Mouse (Mus musculus) embryonic facial prominence, embryonic 10.5 days (tissue): ENCODE measurements around the gene Ifitm2. TPM values are rescaled to one million over a fixed set of nuclear protein-coding genes. Genes with fewer than 3 reads are reported as not detected.

ENCODE experiments used
- DNase-seq: peaks from one replicate; pipeline ENCODE4 v3.0.0-alpha.2; 2017; ENCODE audit warnings: low spot score
- H3K27ac ChIP-seq: fragments of 300-500 bp; sonication (generic); replicated peaks from 2 replicates; pipeline ENCODE4 v1.5.1; 2016; ENCODE audit warnings: mild to moderate bottlenecking
- H3K27me3 ChIP-seq: fragments of 300-500 bp; sonication (generic); replicated peaks from 2 replicates; pipeline ENCODE4 v1.6.1; 2016; ENCODE audit warnings: low read depth, mild to moderate bottlenecking; ENCODE audit not compliant: poor library complexity, severe bottlenecking
- H3K36me3 ChIP-seq: fragments of 300-500 bp; sonication (generic); replicated peaks from 2 replicates; pipeline ENCODE4 v1.6.1; 2016; ENCODE audit warnings: mild to moderate bottlenecking, moderate library complexity
- H3K4me1 ChIP-seq: fragments of 300-500 bp; sonication (generic); 2 replicates; pipeline ENCODE4 v1.6.1; 2016
- H3K4me3 ChIP-seq: fragments of 300-500 bp; sonication (generic); 2 replicates; pipeline ENCODE4 v1.5.1; 2016; ENCODE audit warnings: mild to moderate bottlenecking, moderate library complexity
- H3K9me3 ChIP-seq: fragments of 300-500 bp; sonication (generic); 2 replicates; pipeline ENCODE4 v1.6.1; 2016; ENCODE audit warnings: mild to moderate bottlenecking
- WGBS: fragments of 180-500 bp; shearing (Covaris S2); methylation state at CpG from one replicate; pipeline ENCODE4 v1.1.7; 2016; 5-methylcytosine and 5-hydroxymethylcytosine counted together
- polyA plus RNA-seq: library from polyadenylated mRNA; unstranded; fragments of >200 nt; fragmentation: Nextera tagmentation; extraction: Ambion mirVana; gene quantifications from 2 replicates; pipeline ENCODE4 v1.2.1, GENCODE M21; 2016

The Ifitm2 gene
- polyA plus RNA-seq: 602 and 668 TPM in 2 replicates

GRCm38 (mm10) chr7:140955758-140956555 lies at the start of gene Ifitm2, which contains the start of gene Gm45717:
TSS of gene Ifitm2 (minus strand) at chr7:140955987.
TSS of gene Gm45717 (minus strand) at chr7:140955937.
- Histone ChIP-seq H3K27me3 (peaks cover 6% of the 10 kb centered on the region; the same call in 1 of the 2 replicates), H3K9me3 (no peaks in the 10 kb centered on the region), H3K4me3 (peak within 1 kb of the TSS; percentile 71), H3K27ac (peak within 1 kb of the TSS; percentile 86), H3K36me3 (peaks cover 16% of the 10 kb centered on the region), H3K4me1 (peaks cover 71% of the 10 kb centered on the region)
- peak; percentile 71 for DNase-seq
- 10% methylated on average over 11 of the region's 11 CpGs for WGBS

- Histone ChIP-seq H3K4me1 (peaks cover 3% of the 10 kb centered on the region), H3K4me3 (no peak overlapping the region)
- WGBS: 83% methylated on average over 5 of the region's 5 CpGs
Observed at GRCm38 (mm10) chr7:141003248-141004010, 47.6 kb upstream of the Ifitm2 start.

GRCm38 (mm10) chr7:141000881-141001708 lies 45.3 kb upstream of the Ifitm2 start:
- no peaks in the 10 kb centered on the region for H3K4me1 ChIP-seq
- no peak for DNase-seq
- no peak overlapping the region for H3K27ac ChIP-seq
- WGBS: 79% methylated on average over 15 of the region's 15 CpGs
- H3K36me3 ChIP-seq: no peaks in the 10 kb centered on the region
- H3K9me3 ChIP-seq: no peaks in the 10 kb centered on the region
- H3K4me3 ChIP-seq: no peak overlapping the region
- H3K27me3 ChIP-seq: no peaks in the 10 kb centered on the region

More at GRCm38 (mm10) chr7:141003248-141004010, 47.6 kb upstream of the Ifitm2 start:
- no peak for DNase-seq
- Histone ChIP-seq H3K36me3 (no peaks in the 10 kb centered on the region), H3K27me3 (no peaks in the 10 kb centered on the region; the same call in 1 of the 2 replicates), H3K9me3 (no peaks in the 10 kb centered on the region), H3K27ac (no peak overlapping the region)

- no peak overlapping the region for H3K27ac ChIP-seq
- 91% methylated on average over 11 of the region's 11 CpGs for WGBS
- no peaks in the 10 kb centered on the region for H3K27me3 ChIP-seq
- no peak for DNase-seq
- H3K36me3 ChIP-seq: no peaks in the 10 kb centered on the region
- H3K9me3 ChIP-seq: no peaks in the 10 kb centered on the region
- H3K4me3 ChIP-seq: no peak overlapping the region
- H3K4me1 ChIP-seq: no peaks in the 10 kb centered on the region
Observed at GRCm38 (mm10) chr7:140998853-140999700, 43.3 kb upstream of the Ifitm2 start.

DNA sequence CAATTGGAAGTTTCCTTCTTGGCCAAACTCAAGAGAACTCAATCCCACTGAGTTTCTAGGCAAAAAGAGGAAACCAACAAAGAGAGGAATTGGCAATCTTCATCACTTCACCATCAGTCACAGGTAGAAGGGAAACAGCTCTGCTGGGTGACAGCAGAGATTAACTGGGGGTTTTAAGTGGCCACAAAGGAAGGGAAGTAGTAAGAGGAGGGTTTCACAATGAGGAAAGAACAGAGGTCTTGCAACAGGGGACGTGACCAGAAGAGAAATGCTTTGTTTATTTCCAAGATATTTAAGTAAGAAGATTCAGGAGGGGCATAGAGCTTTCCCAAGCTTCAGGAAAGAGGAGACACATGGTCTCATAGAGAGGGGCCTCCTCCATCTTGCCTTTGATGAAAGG lies 42.0 kb upstream of the Ifitm2 start:
- H3K4me3 ChIP-seq: no peak overlapping the region
- H3K4me1 ChIP-seq: no peaks in the 10 kb centered on the region
- H3K27me3 ChIP-seq: no peaks in the 10 kb centered on the region
- H3K27ac ChIP-seq: no peak overlapping the region
- WGBS: 70% methylated on average over 1 of the region's 1 CpGs
- H3K36me3 ChIP-seq: no peaks in the 10 kb centered on the region
- no peaks in the 10 kb centered on the region for H3K9me3 ChIP-seq
- no peak for DNase-seq

GRCm38 (mm10) chr7:140991117-140991689 lies 35.4 kb upstream of the Ifitm2 start:
- Histone ChIP-seq H3K36me3 (no peaks in the 10 kb centered on the region), H3K4me1 (peaks cover 16% of the 10 kb centered on the region), H3K9me3 (no peaks in the 10 kb centered on the region), H3K27ac (no peak overlapping the region), H3K27me3 (no peaks in the 10 kb centered on the region), H3K4me3 (no peak overlapping the region)
- no peak for DNase-seq
- WGBS: 87% methylated on average over 14 of the region's 14 CpGs

GRCm38 (mm10) chr7:140990622-140991021 lies 34.8 kb upstream of the Ifitm2 start:
- DNase-seq: no peak
- H3K27ac ChIP-seq: no peak overlapping the region
- 70% methylated on average over 5 of the region's 5 CpGs for WGBS

DNA sequence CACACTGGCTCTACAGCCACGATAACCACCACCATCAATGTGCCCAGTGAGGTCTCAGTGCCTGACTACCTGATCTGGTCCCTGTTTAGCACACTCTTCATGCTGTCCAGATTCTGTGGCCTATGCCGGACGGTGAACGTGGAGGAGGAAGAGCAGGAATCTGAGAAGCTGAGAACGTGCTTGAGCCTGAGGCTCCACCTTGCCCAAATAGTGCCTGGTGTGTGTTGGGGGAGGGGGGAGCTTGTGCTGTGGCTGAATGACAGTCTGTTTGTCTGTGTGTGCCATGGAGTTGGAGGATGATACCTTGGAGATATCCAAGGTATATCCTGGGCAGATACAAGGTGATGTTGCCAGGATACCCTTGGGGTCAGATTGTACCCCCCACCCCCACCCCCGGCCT lies 34.4 kb upstream of the Ifitm2 start:
- H3K27me3 ChIP-seq: no peaks in the 10 kb centered on the region
- H3K9me3 ChIP-seq: no peaks in the 10 kb centered on the region
- no peaks in the 10 kb centered on the region for H3K36me3 ChIP-seq
- peak overlapping the region; percentile 15; the same call in 1 of the 2 replicates for H3K27ac ChIP-seq
- DNase-seq: no peak
- 57% methylated on average over 6 of the region's 6 CpGs for WGBS
- no peak overlapping the region for H3K4me3 ChIP-seq
- peaks cover 16% of the 10 kb centered on the region for H3K4me1 ChIP-seq

More at GRCm38 (mm10) chr7:140990622-140991021, 34.8 kb upstream of the Ifitm2 start:
- Histone ChIP-seq H3K27me3 (no peaks in the 10 kb centered on the region), H3K4me3 (no peak overlapping the region), H3K4me1 (peaks cover 16% of the 10 kb centered on the region), H3K36me3 (no peaks in the 10 kb centered on the region), H3K9me3 (no peaks in the 10 kb centered on the region)

DNA sequence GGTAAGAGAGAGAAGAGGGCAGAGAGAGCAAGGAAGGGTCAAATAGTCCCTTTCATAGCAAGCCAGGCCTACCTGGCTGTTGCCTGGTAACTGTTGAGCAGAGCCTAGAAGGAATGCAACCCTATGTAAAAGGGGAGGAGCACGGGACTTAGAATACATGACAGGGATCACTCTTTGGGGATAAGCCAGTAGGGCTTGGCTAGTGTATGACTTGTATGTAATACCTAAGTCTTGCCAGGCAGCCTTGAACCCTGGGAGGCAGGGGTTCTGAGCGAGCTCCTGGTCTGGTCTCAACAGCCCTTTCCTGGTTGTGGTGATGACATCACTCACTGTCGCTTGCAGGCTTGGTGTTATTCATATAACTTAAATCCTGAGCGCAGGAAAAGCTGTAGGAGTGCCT lies 33.2 kb upstream of the Ifitm2 start:
- no peaks in the 10 kb centered on the region for H3K27me3 ChIP-seq
- H3K4me1 ChIP-seq: peaks cover 16% of the 10 kb centered on the region
- no peaks in the 10 kb centered on the region for H3K9me3 ChIP-seq
- no peak for DNase-seq
- no peak overlapping the region for H3K27ac ChIP-seq
- no peaks in the 10 kb centered on the region for H3K36me3 ChIP-seq
- WGBS: 80% methylated on average over 4 of the region's 4 CpGs
- no peak overlapping the region for H3K4me3 ChIP-seq

GRCm38 (mm10) chr7:140987182-140988138 lies 31.7 kb upstream of the Ifitm2 start:
- Histone ChIP-seq H3K4me1 (peaks cover 16% of the 10 kb centered on the region), H3K27ac (no peak overlapping the region), H3K27me3 (no peaks in the 10 kb centered on the region), H3K4me3 (no peak overlapping the region), H3K9me3 (no peaks in the 10 kb centered on the region), H3K36me3 (no peaks in the 10 kb centered on the region)
- no peak for DNase-seq
- 87% methylated on average over 17 of the region's 17 CpGs for WGBS
